Mouse (Mus musculus) urinary bladder, postnatal 4 days (tissue): ENCODE results near the gene Uhrf1bp1.

ENCODE experiments used
- DNase-seq, 2 experiments: peaks; one replicate each; pipeline ENCODE4 v3.0.0; 2021 to 2022; ENCODE audit warnings: low spot score in 2 of 2

Uhrf1bp1 gene

GRCm38 (mm10) chr17:27909622-27910500 lies 53.6 kb downstream of the Uhrf1bp1 start, which contains the start of gene Taf11:
Gene Taf11 (minus strand): TSS chr17:27909844.
- DNase-seq, result no peak

GRCm38 (mm10) chr17:27911371-27911770 lies 55.1 kb downstream of the Uhrf1bp1 start:
- no peak for DNase-seq

GRCm38 (mm10) chr17:27914742-27915141 lies 58.5 kb downstream of the Uhrf1bp1 start:
- no peak for DNase-seq

- DNase-seq, result no peak
Measured at GRCm38 (mm10) chr17:27916366-27916765, 60.1 kb downstream of the Uhrf1bp1 start.

GRCm38 (mm10) chr17:27920676-27921075 lies 64.4 kb downstream of the Uhrf1bp1 start:
- no peak for DNase-seq

- DNase-seq, result no peak
Measured at GRCm38 (mm10) chr17:27922174-27922712, 66.0 kb downstream of the Uhrf1bp1 start.

- no peak for DNase-seq
Measured at GRCm38 (mm10) chr17:27925054-27925453, 68.8 kb downstream of the Uhrf1bp1 start.

- DNase-seq, result peak in 1 of 2 experiments; percentile 50
Measured at GRCm38 (mm10) chr17:27925504-27925903, 69.3 kb downstream of the Uhrf1bp1 start.

GRCm38 (mm10) chr17:27930291-27930690 lies 74.0 kb downstream of the Uhrf1bp1 start:
- DNase-seq, result no peak

GRCm38 (mm10) chr17:27931826-27932225 lies 75.6 kb downstream of the Uhrf1bp1 start:
- DNase-seq, result no peak

- no peak for DNase-seq
Measured at GRCm38 (mm10) chr17:27934136-27934910, 78.1 kb downstream of the Uhrf1bp1 start.

- no peak for DNase-seq
Measured at GRCm38 (mm10) chr17:27935091-27935490, 78.8 kb downstream of the Uhrf1bp1 start.

GRCm38 (mm10) chr17:27937054-27937615 lies 80.9 kb downstream of the Uhrf1bp1 start:
- no peak for DNase-seq

GRCm38 (mm10) chr17:27938121-27938754 lies 82.0 kb downstream of the Uhrf1bp1 start:
- DNase-seq, result no peak

GRCm38 (mm10) chr17:27939028-27939427 lies 82.8 kb downstream of the Uhrf1bp1 start:
- DNase-seq, result no peak

- DNase-seq, result no peak
Measured at GRCm38 (mm10) chr17:27940352-27940751, 84.1 kb downstream of the Uhrf1bp1 start.

- no peak for DNase-seq
Measured at GRCm38 (mm10) chr17:27941178-27941577, 84.9 kb downstream of the Uhrf1bp1 start.

- DNase-seq, result no peak
Measured at GRCm38 (mm10) chr17:27941698-27942097, 85.5 kb downstream of the Uhrf1bp1 start.

- no peak for DNase-seq
Measured at GRCm38 (mm10) chr17:27942131-27942530, 85.9 kb downstream of the Uhrf1bp1 start.

GRCm38 (mm10) chr17:27945546-27946216 lies 89.4 kb downstream of the Uhrf1bp1 start:
- peak; percentile 59 to 78 for DNase-seq

- DNase-seq, result no peak
Measured at GRCm38 (mm10) chr17:27946371-27946770, 90.1 kb downstream of the Uhrf1bp1 start.
